Mouse (Mus musculus): ENCODE measurements at regions not wholly inside any gene's neighbourhood (a gene's known extent, or its start where the extent isn't known, plus 50 kb on each side); places are given as distances from the start of the nearest gene placed in this dataset.

GRCm38 (mm10) chr13:6157946-6158345, 296.7 kb downstream of the Klf6 start:
- WGBS: 75% methylated on average over 4 of the region's 4 CpGs
- no peak for DNase-seq (ENCODE audit: low spot score)
- H3K27me3 ChIP-seq (ENCODE audit: insufficient read depth, poor library complexity, severe bottlenecking): no peaks in the 10 kb centered on the region
- no peaks in the 10 kb centered on the region for H3K9me3 ChIP-seq
- no peaks in the 10 kb centered on the region for H3K36me3 ChIP-seq
- H3K27ac ChIP-seq: no peak overlapping the region
- no peaks in the 10 kb centered on the region for H3K4me1 ChIP-seq
- no peak overlapping the region for H3K4me3 ChIP-seq

- Histone ChIP-seq H3K4me1 (no peaks in the 10 kb centered on the region), H3K9me3 (no peaks in the 10 kb centered on the region), H3K36me3 (no peaks in the 10 kb centered on the region), H3K27me3 (ENCODE audit: insufficient read depth, poor library complexity, severe bottlenecking) (no peaks in the 10 kb centered on the region), H3K27ac (no peak overlapping the region), H3K4me3 (no peak overlapping the region)
- WGBS: 48% methylated on average over 2 of the region's 2 CpGs
- no peak for DNase-seq (ENCODE audit: low spot score)
These were observed 298.1 kb downstream of the Klf6 start for GRCm38 (mm10) chr13:6159412-6159811.

- no peak overlapping the region for H3K27ac ChIP-seq
- H3K27me3 ChIP-seq (ENCODE audit: insufficient read depth, poor library complexity, severe bottlenecking): no peaks in the 10 kb centered on the region
- peaks cover 5% of the 10 kb centered on the region; the same call in 1 of the 2 replicates for H3K4me1 ChIP-seq
- DNase-seq (ENCODE audit: low spot score): no peak
- WGBS: 79% methylated on average over 4 of the region's 4 CpGs
- H3K9me3 ChIP-seq: no peaks in the 10 kb centered on the region
- H3K36me3 ChIP-seq: no peaks in the 10 kb centered on the region
- H3K4me3 ChIP-seq: no peak overlapping the region
These were observed 304.6 kb downstream of the Klf6 start for GRCm38 (mm10) chr13:6165916-6166315.

- no peak overlapping the region for H3K27ac ChIP-seq
- no peak for DNase-seq (ENCODE audit: low spot score)
- H3K27me3 ChIP-seq (ENCODE audit: insufficient read depth, poor library complexity, severe bottlenecking): no peaks in the 10 kb centered on the region
- H3K36me3 ChIP-seq: no peaks in the 10 kb centered on the region
- H3K4me1 ChIP-seq: peaks cover 5% of the 10 kb centered on the region; the same call in 1 of the 2 replicates
- WGBS: 81% methylated on average over 1 of the region's 1 CpGs
- no peaks in the 10 kb centered on the region for H3K9me3 ChIP-seq
- no peak overlapping the region for H3K4me3 ChIP-seq
These were observed 305.9 kb downstream of the Klf6 start for GRCm38 (mm10) chr13:6167055-6167761.

GRCm38 (mm10) chr13:6173095-6173494, 311.8 kb downstream of the Klf6 start:
- DNase-seq (ENCODE audit: low spot score): no peak
- H3K27me3 ChIP-seq (ENCODE audit: insufficient read depth, poor library complexity, severe bottlenecking): no peaks in the 10 kb centered on the region
- H3K4me1 ChIP-seq: no peaks in the 10 kb centered on the region
- no peak overlapping the region for H3K27ac ChIP-seq
- no peaks in the 10 kb centered on the region for H3K9me3 ChIP-seq
- no peak overlapping the region for H3K4me3 ChIP-seq
- H3K36me3 ChIP-seq: no peaks in the 10 kb centered on the region

GRCm38 (mm10) chr13:6178362-6179070, 317.2 kb downstream of the Klf6 start:
- no peak for DNase-seq (ENCODE audit: low spot score)
- Histone ChIP-seq H3K27ac (no peak overlapping the region), H3K36me3 (no peaks in the 10 kb centered on the region), H3K27me3 (ENCODE audit: insufficient read depth, poor library complexity, severe bottlenecking) (no peaks in the 10 kb centered on the region), H3K4me3 (no peak overlapping the region), H3K4me1 (no peaks in the 10 kb centered on the region), H3K9me3 (no peaks in the 10 kb centered on the region)
- 68% methylated on average over 9 of the region's 9 CpGs for WGBS

GRCm38 (mm10) chr13:6189133-6189532, 327.9 kb downstream of the Klf6 start:
- no peaks in the 10 kb centered on the region for H3K27me3 ChIP-seq (ENCODE audit: insufficient read depth, poor library complexity, severe bottlenecking)
- 77% methylated on average over 3 of the region's 3 CpGs for WGBS
- H3K4me3 ChIP-seq: no peak overlapping the region
- 0 out of 2 replicates have a peak, but pooled peaks cover under 1% of the 10 kb centered on the region for H3K4me1 ChIP-seq
- no peaks in the 10 kb centered on the region for H3K36me3 ChIP-seq
- H3K9me3 ChIP-seq: no peaks in the 10 kb centered on the region
- DNase-seq (ENCODE audit: low spot score): no peak
- H3K27ac ChIP-seq: no peak overlapping the region

- no peaks in the 10 kb centered on the region for H3K9me3 ChIP-seq
- no peaks in the 10 kb centered on the region for H3K27me3 ChIP-seq (ENCODE audit: insufficient read depth, poor library complexity, severe bottlenecking)
- H3K36me3 ChIP-seq: no peaks in the 10 kb centered on the region
- 66% methylated on average over 7 of the region's 7 CpGs for WGBS
- H3K4me1 ChIP-seq: 0 out of 2 replicates have a peak, but pooled peaks cover 5% of the 10 kb centered on the region
- no peak for DNase-seq (ENCODE audit: low spot score)
- H3K27ac ChIP-seq: no peak overlapping the region
- H3K4me3 ChIP-seq: no peak overlapping the region
These were observed 328.3 kb downstream of the Klf6 start for GRCm38 (mm10) chr13:6189566-6189965.

- Histone ChIP-seq H3K4me1 (0 out of 2 replicates have a peak, but pooled peaks cover 6% of the 10 kb centered on the region), H3K36me3 (no peaks in the 10 kb centered on the region), H3K4me3 (no peak overlapping the region), H3K27ac (no peak overlapping the region), H3K9me3 (no peaks in the 10 kb centered on the region), H3K27me3 (ENCODE audit: insufficient read depth, poor library complexity, severe bottlenecking) (no peaks in the 10 kb centered on the region)
- no peak for DNase-seq (ENCODE audit: low spot score)
- 81% methylated on average over 7 of the region's 7 CpGs for WGBS
These were observed 330.1 kb downstream of the Klf6 start for GRCm38 (mm10) chr13:6191186-6191914.

GRCm38 (mm10) chr13:6191915-6192295, 330.6 kb downstream of the Klf6 start:
- Histone ChIP-seq H3K27me3 (ENCODE audit: insufficient read depth, poor library complexity, severe bottlenecking) (no peaks in the 10 kb centered on the region), H3K9me3 (no peaks in the 10 kb centered on the region), H3K36me3 (no peaks in the 10 kb centered on the region), H3K27ac (no peak overlapping the region), H3K4me1 (0 out of 2 replicates have a peak, but pooled peaks cover 6% of the 10 kb centered on the region), H3K4me3 (no peak overlapping the region)
- DNase-seq (ENCODE audit: low spot score): no peak
- WGBS: 40% methylated on average over 5 of the region's 5 CpGs

- Histone ChIP-seq H3K4me1 (0 out of 2 replicates have a peak, but pooled peaks cover 6% of the 10 kb centered on the region), H3K27ac (no peak overlapping the region), H3K27me3 (ENCODE audit: insufficient read depth, poor library complexity, severe bottlenecking) (no peaks in the 10 kb centered on the region), H3K4me3 (no peak overlapping the region), H3K9me3 (no peaks in the 10 kb centered on the region), H3K36me3 (no peaks in the 10 kb centered on the region)
- DNase-seq (ENCODE audit: low spot score): no peak
- WGBS: 82% methylated on average over 5 of the region's 5 CpGs
These were observed 335.4 kb downstream of the Klf6 start for GRCm38 (mm10) chr13:6196690-6197089.

GRCm38 (mm10) chr13:6199107-6199506, 337.8 kb downstream of the Klf6 start:
- 86% methylated on average over 6 of the region's 6 CpGs for WGBS
- H3K27ac ChIP-seq: no peak overlapping the region
- no peaks in the 10 kb centered on the region for H3K36me3 ChIP-seq
- H3K27me3 ChIP-seq (ENCODE audit: insufficient read depth, poor library complexity, severe bottlenecking): no peaks in the 10 kb centered on the region
- 0 out of 2 replicates have a peak, but pooled peaks cover 5% of the 10 kb centered on the region for H3K4me1 ChIP-seq
- no peaks in the 10 kb centered on the region for H3K9me3 ChIP-seq
- no peak for DNase-seq (ENCODE audit: low spot score)
- no peak overlapping the region for H3K4me3 ChIP-seq

GRCm38 (mm10) chr13:6201516-6201915, 340.2 kb downstream of the Klf6 start:
- 77% methylated on average over 1 of the region's 1 CpGs for WGBS
- H3K9me3 ChIP-seq: no peaks in the 10 kb centered on the region
- H3K36me3 ChIP-seq: no peaks in the 10 kb centered on the region
- no peaks in the 10 kb centered on the region for H3K4me1 ChIP-seq
- no peak overlapping the region for H3K27ac ChIP-seq
- H3K27me3 ChIP-seq (ENCODE audit: insufficient read depth, poor library complexity, severe bottlenecking): no peaks in the 10 kb centered on the region
- no peak for DNase-seq (ENCODE audit: low spot score)
- H3K4me3 ChIP-seq: no peak overlapping the region

All from heart, embryonic 10.5 days (tissue).